Mouse (Mus musculus) small intestine, adult 2 months (tissue): ENCODE measurements around the gene Acaca. TPM values are rescaled to one million over a fixed set of nuclear protein-coding genes. Genes with fewer than 3 reads are reported as not detected.

Experiments
- H3K27ac ChIP-seq: fragments of 200-500 bp; 2 replicates; pipeline ENCODE4 v1.5.1; 2012; ENCODE audit warnings: low read depth, low read length, control low read depth, inconsistent platforms; ENCODE audit not compliant: insufficient read depth
- H3K27me3 ChIP-seq: fragments of 200-500 bp; 2 replicates; pipeline ENCODE4 v1.6.1; 2012; ENCODE audit warnings: mild to moderate bottlenecking, moderate library complexity, low read length, inconsistent platforms; ENCODE audit not compliant: control insufficient read depth, insufficient read depth
- H3K36me3 ChIP-seq: fragments of 200-500 bp; 2 replicates; pipeline ENCODE4 v1.6.1; 2012; ENCODE audit warnings: mild to moderate bottlenecking, low read length, control low read depth, inconsistent platforms; ENCODE audit not compliant: control insufficient read depth, insufficient read depth
- H3K4me1 ChIP-seq: fragments of 200-500 bp; 2 replicates; pipeline ENCODE4 v1.6.1; 2012; ENCODE audit warnings: low read length, inconsistent platforms, mixed read lengths; ENCODE audit not compliant: control insufficient read depth, insufficient read depth, insufficient read length
- H3K4me3 ChIP-seq: fragments of 200-500 bp; 2 replicates; pipeline ENCODE4 v1.5.1; 2012; ENCODE audit warnings: low read depth, mild to moderate bottlenecking, control low read depth, inconsistent platforms, low read length, moderate library complexity
- CTCF ChIP-seq: fragments of 200-500 bp; IDR thresholded peaks from 2 replicates; pipeline ENCODE4 v1.5.1; 2012; ENCODE audit warnings: low read depth, mild to moderate bottlenecking, control low read depth, inconsistent platforms, low read length, moderate library complexity, mixed read lengths; ENCODE audit not compliant: insufficient replicate concordance, insufficient read length; ENCODE audit errors: extremely low read depth
- POLR2A ChIP-seq: fragments of 200-500 bp; IDR thresholded peaks from 2 replicates; pipeline ENCODE4 v1.6.1; 2012; ENCODE audit warnings: low read depth, mild to moderate bottlenecking, control low read depth, inconsistent platforms, low read length, moderate library complexity
- WGBS: fragments of 180-500 bp; shearing (Covaris S2); methylation state at CpG from one replicate; pipeline ENCODE4 v1.1.7; 2018; 5-methylcytosine and 5-hydroxymethylcytosine counted together
- polyA plus RNA-seq: library from polyadenylated mRNA; depleted of rRNA; stranded (reverse); fragments of >200 nt; gene quantifications from 2 replicates; pipeline ENCODE4 v1.2.3, GENCODE M21; 2012; rRNA removed

Gene Acaca
- polyA plus RNA-seq = 1.7 and 4.0 TPM in 2 replicates

- H3K27me3 ChIP-seq = no peaks in the 10 kb centered on the region
- peaks cover 10% of the 10 kb centered on the region for H3K36me3 ChIP-seq
- H3K4me1 ChIP-seq = no peaks in the 10 kb centered on the region
- no peak within 1 kb of the TSS for H3K27ac ChIP-seq
- no peak for TF ChIP-seq CTCF
- no peak for TF ChIP-seq POLR2A
- peak within 1 kb of the TSS; percentile 83 for H3K4me3 ChIP-seq
- WGBS = under 1% methylated on average over 82 of the region's 83 CpGs
These were observed at the start of gene Acaca, which contains the start of gene Tada2a for GRCm38 (mm10) chr11:84128943-84129798. Acaca (plus strand) TSS chr11:84129672. Tada2a (minus strand) TSS chr11:84129600.

GRCm38 (mm10) chr11:84079887-84080286, 49.6 kb upstream of the Acaca start:
- WGBS = 71% methylated on average over 4 of the region's 4 CpGs
- H3K27ac ChIP-seq = no peak overlapping the region
- TF ChIP-seq POLR2A = no peak
- no peak for TF ChIP-seq CTCF
- H3K27me3 ChIP-seq = no peaks in the 10 kb centered on the region
- H3K4me1 ChIP-seq = no peaks in the 10 kb centered on the region
- H3K36me3 ChIP-seq = no peaks in the 10 kb centered on the region
- no peak overlapping the region for H3K4me3 ChIP-seq

GRCm38 (mm10) chr11:84080327-84080726, 49.1 kb upstream of the Acaca start:
- H3K4me1 ChIP-seq = no peaks in the 10 kb centered on the region
- TF ChIP-seq POLR2A = no peak
- no peak for TF ChIP-seq CTCF

GRCm38 (mm10) chr11:84081901-84082300, 47.6 kb upstream of the Acaca start:
- WGBS = 96% methylated on average over 5 of the region's 5 CpGs
- Histone ChIP-seq H3K27me3 (no peaks in the 10 kb centered on the region), H3K4me3 (no peak overlapping the region), H3K27ac (no peak overlapping the region), H3K36me3 (peaks cover 3% of the 10 kb centered on the region; the same call in 1 of the 2 replicates), H3K4me1 (no peaks in the 10 kb centered on the region)
- no peak for TF ChIP-seq CTCF
- TF ChIP-seq POLR2A = no peak

More at GRCm38 (mm10) chr11:84080327-84080726, 49.1 kb upstream of the Acaca start:
- Histone ChIP-seq H3K36me3 (no peaks in the 10 kb centered on the region), H3K4me3 (no peak overlapping the region), H3K27me3 (no peaks in the 10 kb centered on the region), H3K27ac (no peak overlapping the region)
- 82% methylated on average over 3 of the region's 3 CpGs for WGBS

- WGBS = 87% methylated on average over 8 of the region's 8 CpGs
- Histone ChIP-seq H3K36me3 (peaks cover 14% of the 10 kb centered on the region), H3K27me3 (no peaks in the 10 kb centered on the region), H3K27ac (no peak overlapping the region), H3K4me3 (no peak overlapping the region), H3K4me1 (no peaks in the 10 kb centered on the region)
- no peak for TF ChIP-seq POLR2A
- TF ChIP-seq CTCF = no peak
These were observed 38.9 kb upstream of the Acaca start for GRCm38 (mm10) chr11:84090572-84090971.

- no peak for TF ChIP-seq POLR2A
- TF ChIP-seq CTCF = no peak
- Histone ChIP-seq H3K4me3 (no peak overlapping the region), H3K4me1 (no peaks in the 10 kb centered on the region), H3K27me3 (no peaks in the 10 kb centered on the region), H3K36me3 (peaks cover 20% of the 10 kb centered on the region), H3K27ac (no peak overlapping the region)
- 76% methylated on average over 4 of the region's 4 CpGs for WGBS
These were observed 34.4 kb upstream of the Acaca start for GRCm38 (mm10) chr11:84095084-84095483.

- Histone ChIP-seq H3K36me3 (peaks cover 20% of the 10 kb centered on the region), H3K4me1 (no peaks in the 10 kb centered on the region), H3K4me3 (no peak overlapping the region), H3K27ac (no peak overlapping the region), H3K27me3 (no peaks in the 10 kb centered on the region)
- 69% methylated on average over 5 of the region's 5 CpGs for WGBS
- TF ChIP-seq POLR2A = no peak
- no peak for TF ChIP-seq CTCF
These were observed 32.0 kb upstream of the Acaca start for GRCm38 (mm10) chr11:84097251-84097998.
